Mouse (Mus musculus) erythroid progenitor cell, adult 5-6 weeks (primary cell): ENCODE measurements around the gene Ccdc62. TPM values are rescaled to one million over a fixed set of nuclear protein-coding genes. Genes with fewer than 3 reads are reported as not detected.

Source experiments
- ATAC-seq: replicated peaks from 2 replicates; pipeline ENCODE4 v1.8.0; 2016; ENCODE audit warnings: moderate number of reproducible peaks, mild to moderate bottlenecking, moderate TSS enrichment, inconsistent platforms; ENCODE audit not compliant: poor library complexity, low FRiP score, severe bottlenecking
- total RNA-seq, 2 experiments: library from RNA; stranded (forward) in 1 of 2; stranded (reverse) in 1 of 2; fragments of 150-400 nt in 1 of 2; fragments of 186-747, 209-891 nt in 1 of 2; gene quantifications; 2 replicates each; pipeline versions ENCODE4 v1.2.3 to v1.2.4; 2015 to 2017; ENCODE audit warnings: low replicate concordance in 2 of 2

Ccdc62 gene
- total RNA-seq, 2 experiments from 2014 or later: 15.9 TPM; not detected in 1

DNA sequence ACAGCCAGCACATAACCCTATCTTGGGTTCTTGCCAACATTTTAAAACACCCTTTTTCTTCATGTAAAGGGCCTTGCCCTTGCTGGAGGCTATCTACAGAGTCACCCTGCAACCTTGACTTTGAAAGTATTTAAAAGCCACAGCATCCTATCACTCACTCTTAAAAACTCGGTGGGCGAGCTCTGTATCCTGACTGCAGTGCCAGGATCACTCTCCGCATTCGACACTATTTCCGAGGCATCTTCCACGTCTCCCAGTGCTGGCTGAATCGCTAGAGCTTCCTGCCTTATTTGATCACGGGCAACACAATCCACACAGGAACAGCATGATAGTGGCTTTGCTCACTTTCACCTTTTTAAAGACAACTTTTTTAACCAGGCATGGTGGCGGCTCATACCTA is 87.5 kb downstream of the Ccdc62 start:
- ATAC-seq: no peak

DNA sequence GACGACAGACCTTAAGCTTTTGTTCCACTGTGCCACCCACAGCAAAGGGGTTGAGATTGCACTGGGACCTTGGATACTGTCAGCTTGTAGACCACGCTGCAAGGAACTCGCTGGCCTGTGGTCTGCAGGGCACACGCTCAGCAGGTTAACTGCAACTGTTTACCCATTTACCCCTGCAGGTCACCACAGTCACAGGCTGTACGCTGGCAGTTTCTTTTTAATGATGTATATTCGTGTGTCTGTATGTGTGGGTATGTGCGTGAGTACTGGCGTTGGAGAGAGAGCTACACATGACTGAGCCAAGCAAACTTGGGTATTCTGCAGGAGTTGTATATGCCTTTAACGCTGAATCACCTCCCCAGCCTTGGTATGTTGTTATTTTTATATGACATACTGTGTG is 88.2 kb downstream of the Ccdc62 start:
- ATAC-seq: no peak

Other genes starting within 250 kb of the Ccdc62 start
- 19.5 and 28.1 TPM in 2 replicates for gene Clip1, start 246.1 kb upstream of the Ccdc62 start, total RNA-seq (2015; ENCODE audit: low replicate concordance)
- 15.1 and 21.3 TPM in 2 replicates for gene Clip1, start 246.1 kb upstream of the Ccdc62 start, total RNA-seq (2017; ENCODE audit: low replicate concordance)
- 68.8 and 69.6 TPM in 2 replicates for gene Zcchc8, start 209.6 kb upstream of the Ccdc62 start, total RNA-seq (2015; ENCODE audit: low replicate concordance)
- 120 and 155 TPM in 2 replicates for gene Zcchc8, start 209.6 kb upstream of the Ccdc62 start, total RNA-seq (2017; ENCODE audit: low replicate concordance)
- gene Rsrc2, start 181.3 kb upstream of the Ccdc62 start, total RNA-seq (2015; ENCODE audit: low replicate concordance): 112 and 156 TPM in 2 replicates
- 185 and 272 TPM in 2 replicates for gene Rsrc2, start 181.3 kb upstream of the Ccdc62 start, total RNA-seq (2017; ENCODE audit: low replicate concordance)
- gene Kntc1, start 181.0 kb upstream of the Ccdc62 start, total RNA-seq (2015; ENCODE audit: low replicate concordance): 152 and 208 TPM in 2 replicates
- gene Kntc1, start 181.0 kb upstream of the Ccdc62 start, total RNA-seq (2017; ENCODE audit: low replicate concordance): 122 and 174 TPM in 2 replicates
- 6.5 TPM in 1 of 2 replicates, not detected in the other for gene Hcar2, start 65.2 kb upstream of the Ccdc62 start, total RNA-seq (2015; ENCODE audit: low replicate concordance)
- gene Hcar2, start 65.2 kb upstream of the Ccdc62 start, total RNA-seq (2017; ENCODE audit: low replicate concordance): 1.3 and 5.7 TPM in 2 replicates
- gene Hcar1, start 50.7 kb upstream of the Ccdc62 start, total RNA-seq (2015; ENCODE audit: low replicate concordance): not detected in 2 replicates
- gene Hcar1, start 50.7 kb upstream of the Ccdc62 start, total RNA-seq (2017; ENCODE audit: low replicate concordance): not detected in 2 replicates
- 10.1 and 18.0 TPM in 2 replicates for gene Denr, start 23.5 kb upstream of the Ccdc62 start, total RNA-seq (2015; ENCODE audit: low replicate concordance)
- gene Denr, start 23.5 kb upstream of the Ccdc62 start, total RNA-seq (2017; ENCODE audit: low replicate concordance): 6.7 and 15.7 TPM in 2 replicates
- gene Gm43518, start 3.3 kb upstream of the Ccdc62 start, total RNA-seq (2015; ENCODE audit: low replicate concordance): not detected in 2 replicates
- gene Gm43518, start 3.3 kb upstream of the Ccdc62 start, total RNA-seq (2017; ENCODE audit: low replicate concordance): not detected in 2 replicates
- 0.84 and 2.2 TPM in 2 replicates for gene Hip1r, start 42.9 kb downstream of the Ccdc62 start, total RNA-seq (2015; ENCODE audit: low replicate concordance)
- gene Hip1r, start 42.9 kb downstream of the Ccdc62 start, total RNA-seq (2017; ENCODE audit: low replicate concordance): 8.2 and 18.2 TPM in 2 replicates
- 15.5 TPM in 2 replicates for gene Vps37b, start 101.6 kb downstream of the Ccdc62 start, total RNA-seq (2015; ENCODE audit: low replicate concordance)
- gene Vps37b, start 101.6 kb downstream of the Ccdc62 start, total RNA-seq (2017; ENCODE audit: low replicate concordance): 7.3 and 9.6 TPM in 2 replicates
- 22.3 and 24.7 TPM in 2 replicates for gene Abcb9, start 165.1 kb downstream of the Ccdc62 start, total RNA-seq (2015; ENCODE audit: low replicate concordance)
- 23.8 and 25.2 TPM in 2 replicates for gene Abcb9, start 165.1 kb downstream of the Ccdc62 start, total RNA-seq (2017; ENCODE audit: low replicate concordance)
- 2.5 TPM in 1 of 2 replicates, not detected in the other for gene Ogfod2, start 181.6 kb downstream of the Ccdc62 start, total RNA-seq (2015; ENCODE audit: low replicate concordance)
- 3.5 and 15.1 TPM in 2 replicates for gene Ogfod2, start 181.6 kb downstream of the Ccdc62 start, total RNA-seq (2017; ENCODE audit: low replicate concordance)
- gene Arl6ip4, start 185.4 kb downstream of the Ccdc62 start, total RNA-seq (2015; ENCODE audit: low replicate concordance): 22.6 and 57.3 TPM in 2 replicates
- 21.8 and 56.7 TPM in 2 replicates for gene Arl6ip4, start 185.4 kb downstream of the Ccdc62 start, total RNA-seq (2017; ENCODE audit: low replicate concordance)